Comparison of ENCODE assay signal across 8 mouse cellular contexts in genomic region chr3:152980978-152981974, GRCm38 (mm10). TPM values are rescaled to one million over a fixed set of nuclear protein-coding genes. Genes with fewer than 3 reads are reported as not detected.
DNase-seq lines count a peak whose midpoint lies in the region; ATAC-seq and TF ChIP-seq lines count a peak whose summit lies in the region.

No protein-coding gene starts in this region.

- WGBS in kidney, embryonic 16.5 days = under 1% methylated on average over 47 of the region's 47 CpGs
- under 1% methylated on average over 47 of the region's 47 CpGs for WGBS in liver, embryonic 13.5 days (ENCODE audit: insufficient replicate concordance)

- no peaks in the 10 kb centered on the region for H3K36me3 ChIP-seq in kidney, embryonic 16.5 days (ENCODE audit: insufficient read depth, low read length)
- H3K36me3 ChIP-seq in liver, embryonic 13.5 days = no peaks in the 10 kb centered on the region

- peak; percentile 89 for ATAC-seq in kidney, embryonic 16.5 days (ENCODE audit: low FRiP score, low TSS enrichment)
- no peak for ATAC-seq in liver, embryonic 13.5 days (ENCODE audit: low read depth)

- no peak overlapping the region for H3K27ac ChIP-seq in embryonic fibroblast, embryonic 13.5 days (ENCODE audit: insufficient read depth, low read length)
- H3K27ac ChIP-seq in kidney, embryonic 16.5 days (ENCODE audit: low read length) = no peak overlapping the region
- no peak overlapping the region for H3K27ac ChIP-seq in liver, embryonic 13.5 days

- H3K4me3 ChIP-seq in embryonic fibroblast, embryonic 13.5 days (ENCODE audit: insufficient read depth, low read length) = peak overlapping the region; percentile 29
- peak overlapping the region; percentile 49 for H3K4me3 ChIP-seq in kidney, embryonic 16.5 days (ENCODE audit: low read length)
- H3K4me3 ChIP-seq in liver, embryonic 13.5 days (replicated peaks) = peak overlapping the region; percentile 25

- peak; percentile 84 for DNase-seq in heart, adult 11 months
- DNase-seq in heart, adult 9 months (ENCODE audit: low spot score in 2 of 2) = no peak
- peak; percentile 41 for DNase-seq in R1 (ENCODE audit: low read depth, low spot score)
- no peak for DNase-seq in liver, embryonic 13.5 days
- DNase-seq in retina, postnatal 1 day = peak; percentile 70
- no peak for DNase-seq in gastrocnemius, adult 18-20 months (ENCODE audit: low spot score)

- no peak for TF ChIP-seq CTCF in embryonic fibroblast, embryonic 13.5 days (IDR thresholded peaks at IDR 0.05; ENCODE audit: borderline replicate concordance, insufficient read depth, low read length)

- H3K9me3 ChIP-seq in kidney, embryonic 16.5 days (ENCODE audit: low read length) = no peaks in the 10 kb centered on the region
- no peaks in the 10 kb centered on the region for H3K9me3 ChIP-seq in liver, embryonic 13.5 days (replicated peaks)

- TF ChIP-seq POLR2A in embryonic fibroblast, embryonic 13.5 days (IDR thresholded peaks at IDR 0.05; ENCODE audit: low read depth, low read length) = no peak

- no peaks in the 10 kb centered on the region for H3K4me1 ChIP-seq in embryonic fibroblast, embryonic 13.5 days (ENCODE audit: control insufficient read depth, insufficient read depth, low read length)
- peaks cover 15% of the 10 kb centered on the region for H3K4me1 ChIP-seq in kidney, embryonic 16.5 days (ENCODE audit: insufficient read depth, low read length)
- peaks cover 28% of the 10 kb centered on the region for H3K4me1 ChIP-seq in liver, embryonic 13.5 days (replicated peaks)

- peak overlapping the region; percentile 50 for H3K9ac ChIP-seq in kidney, embryonic 16.5 days (replicated peaks; ENCODE audit: low read length)
- H3K9ac ChIP-seq in liver, embryonic 13.5 days = no peak overlapping the region

- H3K27me3 ChIP-seq in kidney, embryonic 16.5 days (ENCODE audit: insufficient read depth, low read length) = peaks cover 9% of the 10 kb centered on the region
- peaks cover 56% of the 10 kb centered on the region for H3K27me3 ChIP-seq in liver, embryonic 13.5 days

- H3K4me2 ChIP-seq in kidney, embryonic 16.5 days (replicated peaks; ENCODE audit: low read depth, low read length) = peak overlapping the region; percentile 62
- peak overlapping the region; percentile 52 for H3K4me2 ChIP-seq in liver, embryonic 13.5 days

RNA-seq across cellular contexts. Expression of gene St6galnac5, which starts 0.8 kb away (rescaled TPM):
- polyA plus RNA-seq in embryonic fibroblast, embryonic 13.5 days (2011; ENCODE audit: insufficient read length, low read depth, missing spikeins) = 0.12 TPM in 1 of 2 replicates, not detected in the other
- polyA plus RNA-seq in kidney, embryonic 16.5 days (2015; fragmentation: Nextera tagmentation; extraction: Ambion mirVana) = 0.85 and 1.2 TPM in 2 replicates
- 0.02 and 0.06 TPM in 2 replicates for polyA plus RNA-seq in liver, embryonic 13.5 days (2015; fragmentation: Nextera tagmentation; extraction: Ambion mirVana)
- under 1 TPM; 0.14 to 0.18 TPM for total RNA-seq in gastrocnemius, adult 18-20 months (2021)

Comparison
In these comparisons a context has a peak if more than half of its experiments do, and no peak if none do; other contexts are left out.
1. DNase-seq: peak in heart, adult 11 months (single experiment), R1 (single experiment) and retina, postnatal 1 day (single experiment); none in heart, adult 9 months (0 of 2), liver, embryonic 13.5 days (single experiment) and gastrocnemius, adult 18-20 months (single experiment).
2. Peak in every context shown above with its lines, with median percentiles within 50 percentile points of each other: H3K4me3 ChIP-seq.